Comparison of ENCODE assay signal across 8 mouse cellular contexts in the genomic region with DNA sequence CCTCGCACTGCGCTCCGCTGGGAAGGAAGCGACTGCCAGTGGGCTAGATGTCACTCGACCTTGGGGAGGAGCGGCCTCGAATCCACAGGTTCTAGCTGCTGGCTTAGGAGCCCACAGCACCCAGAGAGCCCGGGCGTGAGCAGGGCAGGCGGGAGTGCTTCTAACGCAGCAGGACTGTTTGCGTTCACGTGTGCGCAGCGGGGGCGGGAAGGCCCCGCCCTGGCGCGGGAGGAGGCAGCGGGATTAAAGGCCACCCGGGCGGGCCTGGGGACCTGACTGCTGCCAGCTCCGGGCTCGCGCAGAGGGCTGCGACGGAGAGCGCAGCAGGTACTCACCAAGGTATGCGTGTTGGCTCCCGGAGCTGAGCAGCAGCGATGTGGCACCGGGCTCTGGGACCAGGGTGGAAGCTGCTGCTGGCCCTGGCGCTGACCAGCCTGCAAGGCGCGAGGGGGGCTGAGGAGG. TPM values are rescaled to one million over a fixed set of nuclear protein-coding genes. Genes with fewer than 3 reads are reported as not detected.
DNase-seq lines count a peak whose midpoint lies in the region; TF ChIP-seq lines count a peak whose summit lies in the region.

A gene (plus strand): TSS at position 317 of the 462 bp plus-strand sequence.

- peaks cover 81% of the 10 kb centered on the region for H3K27me3 ChIP-seq in limb, embryonic 10.5 days (ENCODE audit: low read depth, poor library complexity, severe bottlenecking)

- H3K9me3 ChIP-seq in limb, embryonic 10.5 days (replicated peaks) = no peaks in the 10 kb centered on the region

- peak; percentile 3 for DNase-seq in lung, postnatal 10 days
- no peak for DNase-seq in lung, postnatal 14 days
- peak; percentile 33 for DNase-seq in embryo, embryonic 10.5 days (ENCODE audit: low spot score)
- peak; percentile 24 for DNase-seq in heart, postnatal 4 days
- DNase-seq in limb, embryonic 10.5 days (ENCODE audit: low spot score) = peak; percentile 50
- no peak for DNase-seq in gastrocnemius, postnatal 14 days
- DNase-seq in lung, postnatal 36 days = no peak

- peak within 1 kb of the TSS; percentile 50 for H3K4me3 ChIP-seq in limb, embryonic 10.5 days
- peak within 1 kb of the TSS; percentile 24 for H3K4me3 ChIP-seq in olfactory bulb, adult 2 months (ENCODE audit: insufficient read depth, low read depth, low read length)

- H3K36me3 ChIP-seq in limb, embryonic 10.5 days = no peaks in the 10 kb centered on the region

- no peak within 1 kb of the TSS for H3K27ac ChIP-seq in limb, embryonic 10.5 days
- H3K27ac ChIP-seq in olfactory bulb, adult 2 months (ENCODE audit: insufficient read depth, low read depth, low read length) = no peak within 1 kb of the TSS

- H3K4me1 ChIP-seq in limb, embryonic 10.5 days = peaks cover 7% of the 10 kb centered on the region
- H3K4me1 ChIP-seq in olfactory bulb, adult 2 months (ENCODE audit: control insufficient read depth, insufficient read depth, low read length) = peaks cover 7% of the 10 kb centered on the region

- TF ChIP-seq CTCF in olfactory bulb, adult 2 months (IDR thresholded peaks at IDR 0.05; ENCODE audit: insufficient read depth, low read depth, low read length) = no peak

- intact Hi-C loops in gastrocnemius, postnatal 14 days (cut with DNase I; ENCODE audit: low total_unique reads) = no loop called here

- no peak for TF ChIP-seq POLR2A in olfactory bulb, adult 2 months (IDR thresholded peaks at IDR 0.05; ENCODE audit: insufficient read depth, low read depth, low read length)

- under 1% methylated on average over 35 of the region's 35 CpGs for WGBS in limb, embryonic 10.5 days
- 2% methylated on average over 35 of the region's 35 CpGs for WGBS in olfactory bulb, adult 2 months

RNA-seq across cellular contexts. Expression of the gene that starts here (rescaled TPM):
- 1 to 10 TPM; 1.4 to 1.5 TPM for total RNA-seq in heart, postnatal 4 days (2021)
- polyA plus RNA-seq in limb, embryonic 10.5 days (2016; fragmentation: Nextera tagmentation; extraction: Ambion mirVana) = not detected in 2 replicates
- polyA plus RNA-seq in olfactory bulb, adult 2 months (2012; ENCODE audit: insufficient read depth, insufficient read length, low replicate concordance, missing spikeins) = not detected in 2 replicates
- total RNA-seq in gastrocnemius, postnatal 14 days (2021) = 1 to 10 TPM in 1 of 2 experiments, under 1 TPM in 1; 0.55 to 1.3 TPM

Comparison
In these comparisons a context has a peak if more than half of its experiments do, and no peak if none do; other contexts are left out.
1. DNase-seq: peak in lung, postnatal 10 days (single experiment), embryo, embryonic 10.5 days (single experiment) and heart, postnatal 4 days (single experiment); none in lung, postnatal 14 days (single experiment), gastrocnemius, postnatal 14 days (single experiment) and lung, postnatal 36 days (single experiment).
2. Peak in DNase-seq and H3K4me3 ChIP-seq in limb, embryonic 10.5 days; RNA of the gene not detected or under 1 TPM.